Mouse (Mus musculus) hematopoietic stem cell, adult 5-6 weeks (primary cell): ENCODE data around the gene Crp. TPM values are rescaled to one million over a fixed set of nuclear protein-coding genes. Genes with fewer than 3 reads are reported as not detected.
A peak's percentile ranks its signal among the peaks of the same experiment; 100 is the strongest.

Source experiments
- ATAC-seq, 2 experiments: fragments of 125-278 bp in 1 of 2; replicated peaks in 1 of 2; 2 replicates each; pipeline ENCODE4 v1.8.0; 2016 to 2017; ENCODE audit warnings: inconsistent platforms in 2 of 2, mild to moderate bottlenecking in 2 of 2, moderate number of reproducible peaks in 2 of 2, low read depth in 1 of 2, moderate TSS enrichment in 1 of 2; ENCODE audit not compliant: low FRiP score in 2 of 2, poor library complexity in 2 of 2, severe bottlenecking in 2 of 2, insufficient read depth in 1 of 2, low TSS enrichment in 1 of 2
- total RNA-seq: library from RNA; stranded (forward); fragments of 172-1452, 232-1000 nt; gene quantifications from 2 replicates; pipeline ENCODE4 v1.2.3, GENCODE M21; 2017

Gene Crp
- total RNA-seq: not detected in 2 replicates

- no peak for ATAC-seq
These were observed at the start of gene Crp for GRCm38 (mm10) chr1:172697844-172698243. Gene Crp (plus strand): TSS chr1:172698055.

- no peak for ATAC-seq
These were observed 48.5 kb upstream of the Crp start for GRCm38 (mm10) chr1:172649396-172649795.

DNA sequence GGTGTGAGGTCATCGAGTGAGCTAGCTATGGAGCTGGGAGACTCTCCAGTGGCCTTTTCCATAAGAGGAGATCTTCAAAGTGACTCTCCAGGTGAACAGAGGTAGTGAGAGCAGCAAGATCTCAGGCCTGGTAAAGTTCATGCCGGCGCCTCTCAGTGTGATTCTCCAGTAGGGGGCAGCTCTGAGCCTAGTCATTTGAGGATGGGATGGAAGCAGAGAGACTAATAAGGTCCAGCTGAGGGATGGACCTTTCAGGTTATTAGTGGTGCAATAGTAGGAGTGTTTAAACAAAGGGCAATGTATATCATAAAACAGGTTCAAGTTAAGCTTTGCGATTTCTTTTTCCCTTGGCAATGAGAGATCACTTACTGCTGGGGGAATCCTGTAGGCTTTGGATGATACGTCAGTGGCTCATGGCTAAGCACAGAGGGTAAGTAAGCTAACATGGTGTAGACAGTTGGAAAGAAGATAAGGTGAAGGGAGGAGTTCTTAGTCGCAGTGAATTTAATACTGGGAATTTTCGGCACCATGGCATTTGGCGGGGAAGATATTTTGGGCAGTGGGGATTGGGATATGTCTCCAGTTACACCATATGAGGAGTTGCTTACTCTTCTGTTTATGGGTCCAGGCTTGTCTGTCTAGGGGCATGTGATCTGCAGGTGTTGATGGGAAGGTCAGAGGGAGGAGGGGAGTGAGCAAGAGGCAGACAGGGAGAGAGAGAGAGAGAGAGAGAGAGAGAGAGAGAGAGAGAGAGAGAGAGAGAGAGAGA lies 47.2 kb upstream of the Crp start:
- ATAC-seq: peak in 1 of 2 experiments; percentile 43; a peak in 1 of 4 replicates

DNA sequence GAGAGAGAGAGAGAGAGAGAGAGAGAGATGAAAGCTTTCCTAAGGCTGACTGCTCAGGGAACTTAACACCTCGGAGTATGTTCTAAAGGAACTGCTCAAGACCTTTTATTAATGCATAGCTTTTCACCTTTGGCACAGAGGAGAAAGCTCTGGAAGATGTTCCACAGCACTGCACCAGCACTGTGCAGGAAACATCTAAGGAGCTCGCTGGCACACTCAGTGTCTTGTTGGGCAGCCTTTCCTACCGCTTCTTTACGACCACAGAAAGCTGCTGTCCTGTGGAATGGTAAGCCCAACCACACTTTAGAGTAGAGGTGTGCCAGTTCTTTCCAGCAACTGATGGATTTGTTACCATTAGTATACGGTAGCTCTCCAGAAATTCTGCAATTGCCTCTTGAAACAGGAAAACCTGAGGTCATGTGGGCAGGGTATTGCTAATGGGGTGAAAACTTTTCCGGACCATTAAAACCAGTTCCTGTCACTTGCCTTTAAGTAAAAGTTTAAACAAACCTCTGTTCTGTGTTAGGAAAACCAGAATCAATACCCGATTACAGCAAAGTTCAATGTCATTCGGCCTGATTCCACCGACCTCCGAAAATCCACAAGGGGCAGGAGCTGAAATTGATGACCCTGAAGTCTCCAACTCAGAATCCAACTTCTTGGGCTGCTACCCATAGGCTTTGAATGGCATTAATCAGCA lies 46.4 kb upstream of the Crp start:
- no peak for ATAC-seq

- no peak for ATAC-seq
These were observed 45.7 kb upstream of the Crp start for GRCm38 (mm10) chr1:172652040-172652662.

DNA sequence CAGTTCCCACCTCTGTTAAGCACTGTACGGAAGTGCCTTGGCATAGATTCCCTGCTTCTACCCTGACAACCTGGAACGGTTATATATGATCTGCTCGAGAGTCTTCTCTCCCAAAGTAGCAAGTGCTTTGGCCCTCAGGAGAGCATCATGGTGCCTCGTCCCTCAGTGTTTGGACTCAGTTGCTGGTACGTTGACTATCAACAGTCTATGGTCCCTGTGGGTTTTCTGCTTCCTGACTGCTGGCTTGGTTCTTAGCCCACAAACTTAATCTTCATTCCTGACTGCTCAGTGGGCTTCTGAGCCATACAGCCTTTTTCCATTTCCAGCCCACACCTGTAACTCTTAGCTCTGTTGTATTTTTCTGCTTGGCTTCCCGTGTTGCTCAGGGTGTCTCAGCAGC lies 44.0 kb upstream of the Crp start:
- ATAC-seq: peak; percentile 31 to 54; a peak in 3 of 4 replicates

GRCm38 (mm10) chr1:172657266-172657665 lies 40.6 kb upstream of the Crp start:
- no peak for ATAC-seq

DNA sequence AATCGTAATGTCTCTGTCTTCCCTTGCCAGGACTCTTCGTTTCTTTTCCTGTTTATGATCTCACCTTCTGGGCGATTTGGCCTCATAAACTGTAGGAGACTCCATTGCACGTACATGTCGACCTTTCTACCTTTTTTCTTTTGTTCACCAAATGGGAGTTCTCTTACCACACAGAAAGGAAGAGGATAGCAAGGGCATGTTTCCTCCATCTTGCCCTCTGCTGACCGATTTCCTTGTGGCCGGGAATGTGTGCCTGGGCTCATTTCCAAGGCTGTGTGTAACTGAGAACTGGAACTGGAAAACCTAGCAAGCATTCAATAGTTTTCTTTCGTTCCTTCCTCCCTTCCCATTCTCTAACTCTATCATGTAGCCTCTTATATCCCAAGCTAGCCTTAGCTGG lies 38.2 kb upstream of the Crp start:
- ATAC-seq: no peak

GRCm38 (mm10) chr1:172665457-172665856 lies 32.4 kb upstream of the Crp start:
- ATAC-seq: no peak

DNA sequence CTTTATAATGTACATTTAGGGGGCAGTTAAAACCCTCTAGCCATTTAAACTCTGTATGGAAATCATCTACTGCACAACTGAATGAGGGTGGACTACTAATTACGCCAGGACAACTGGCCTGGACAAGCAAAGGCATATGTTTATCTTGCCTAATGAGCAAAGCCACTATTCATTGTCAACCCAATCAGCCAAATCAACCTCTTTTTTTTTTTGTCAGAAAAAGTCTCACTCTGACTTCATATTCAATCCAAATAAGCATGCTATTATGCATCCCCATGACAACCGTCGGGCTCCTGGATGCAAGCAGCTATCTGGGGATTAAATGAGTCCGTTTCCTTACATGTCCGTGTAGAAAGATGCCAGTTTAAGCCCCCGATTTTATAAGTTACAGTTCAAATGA lies 30.3 kb upstream of the Crp start:
- ATAC-seq: no peak

DNA sequence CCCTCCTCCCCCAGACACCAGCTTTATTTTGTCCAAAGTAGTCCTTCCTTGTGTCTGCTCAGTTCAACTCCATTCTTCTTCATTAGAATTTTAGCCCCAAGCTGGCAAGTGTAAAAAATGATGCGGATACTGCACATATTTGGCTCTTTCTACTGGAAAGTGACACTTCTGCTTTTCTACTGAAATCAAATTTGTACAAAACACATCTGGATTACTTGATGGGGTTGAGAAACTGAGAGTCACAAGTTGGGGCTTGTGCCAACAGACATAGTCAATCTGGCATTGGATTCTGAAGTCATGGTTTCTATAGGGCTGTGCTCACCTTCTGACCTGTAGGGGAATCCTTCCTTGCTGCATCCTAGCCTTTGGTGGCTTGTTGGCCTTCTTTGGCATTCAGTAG lies 27.1 kb upstream of the Crp start:
- no peak for ATAC-seq

- ATAC-seq: no peak
These were observed 17.1 kb upstream of the Crp start for GRCm38 (mm10) chr1:172680742-172681141.

DNA sequence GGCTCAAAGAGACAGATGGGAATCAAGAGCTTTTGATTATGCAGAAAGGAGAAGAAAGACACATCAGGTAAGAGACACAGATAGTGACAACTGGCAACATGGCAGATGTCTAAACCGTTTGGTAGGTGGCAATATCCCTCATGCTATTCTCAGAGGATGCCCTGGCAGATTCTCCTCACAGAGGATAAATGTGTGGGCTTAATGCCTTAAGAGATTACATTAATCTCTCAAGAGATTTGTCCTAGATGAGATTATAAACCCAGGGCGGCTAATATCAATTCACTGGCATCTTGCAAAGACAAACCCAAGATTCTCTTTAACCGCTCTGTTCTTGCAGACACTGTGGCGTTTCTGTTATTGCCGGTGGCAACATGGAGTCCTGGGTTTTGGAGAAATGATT lies 14.3 kb upstream of the Crp start:
- no peak for ATAC-seq

GRCm38 (mm10) chr1:172683957-172684356 lies 13.9 kb upstream of the Crp start:
- ATAC-seq: no peak

DNA sequence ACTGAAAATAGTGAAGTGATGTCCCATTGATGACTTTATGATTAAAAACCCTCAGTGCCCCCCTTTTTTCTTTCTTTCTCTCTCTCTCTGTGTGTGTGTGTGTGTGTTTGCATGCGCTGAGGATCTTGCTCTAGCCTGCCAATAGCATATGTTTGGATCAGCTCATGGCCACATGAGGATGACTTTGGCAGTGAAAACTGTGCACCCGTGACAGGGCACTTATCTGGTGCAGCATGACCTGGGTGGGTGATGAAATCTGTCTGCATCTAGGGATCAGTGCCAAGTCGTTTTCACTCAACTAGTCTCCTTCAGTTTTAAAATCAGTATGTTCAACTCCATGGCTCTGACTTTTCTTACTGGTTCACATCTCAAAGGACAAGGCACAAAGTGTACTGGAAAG lies 12.7 kb upstream of the Crp start:
- no peak for ATAC-seq

DNA sequence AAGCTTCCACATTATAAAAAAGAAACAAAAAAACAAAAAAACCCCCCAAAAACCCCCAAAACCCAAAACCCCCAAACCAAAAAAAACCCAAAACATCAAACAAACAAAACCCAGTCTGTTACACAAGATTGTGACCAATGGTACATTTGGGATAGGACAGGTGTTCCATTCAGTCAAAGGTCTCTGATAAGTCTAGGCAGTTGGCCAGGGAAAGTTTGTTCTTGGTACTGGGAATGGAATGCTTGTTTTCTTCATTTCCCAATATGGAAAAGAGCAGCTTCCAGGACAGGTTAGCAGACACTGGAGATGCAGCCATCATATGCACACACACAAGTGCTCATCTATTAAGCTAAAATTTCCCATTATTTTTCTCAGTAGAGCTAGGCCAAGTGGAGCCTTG lies 433 bp upstream of the Crp start:
- no peak for ATAC-seq

GRCm38 (mm10) chr1:172700814-172701213 lies 3.0 kb downstream of the Crp start:
- no peak for ATAC-seq

- ATAC-seq: no peak
These were observed 3.5 kb downstream of the Crp start for GRCm38 (mm10) chr1:172701381-172701780.
